Mouse (Mus musculus) urinary bladder, postnatal 10 days (tissue): ENCODE data around the gene Klk1b3.
"Not testable (repeated sequence)": the region's sequence is repeated elsewhere in the genome, so short reads cannot be mapped to it uniquely, and the experiment has no call there.

Experiments
- DNase-seq: peaks from one replicate; pipeline ENCODE4 v3.0.0; 2022; ENCODE audit warnings: low spot score

Gene Klk1b3

DNA sequence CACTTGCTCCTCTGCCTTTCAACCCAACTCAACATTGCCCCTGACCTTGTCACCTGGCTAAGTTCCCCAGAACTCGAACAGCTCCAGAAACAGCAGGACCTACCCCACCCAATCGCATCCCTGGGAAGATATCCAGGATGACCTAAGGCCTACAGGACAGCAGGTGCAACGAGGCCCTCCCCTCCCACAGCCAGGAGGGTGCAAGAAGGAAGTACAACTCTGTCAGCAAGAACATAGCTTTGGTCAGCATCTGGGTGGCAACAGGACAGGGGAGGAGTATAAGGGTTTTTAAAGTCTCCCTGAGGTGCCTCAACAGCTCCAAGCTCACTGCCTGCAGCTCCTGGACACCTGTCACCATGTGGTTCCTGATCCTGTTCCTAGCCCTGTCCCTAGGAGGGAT, at the start of gene Klk1b3:
Gene Klk1b3 (plus strand): TSS at position 301 of the 400 bp plus-strand sequence.
- DNase-seq, result no peak

DNA sequence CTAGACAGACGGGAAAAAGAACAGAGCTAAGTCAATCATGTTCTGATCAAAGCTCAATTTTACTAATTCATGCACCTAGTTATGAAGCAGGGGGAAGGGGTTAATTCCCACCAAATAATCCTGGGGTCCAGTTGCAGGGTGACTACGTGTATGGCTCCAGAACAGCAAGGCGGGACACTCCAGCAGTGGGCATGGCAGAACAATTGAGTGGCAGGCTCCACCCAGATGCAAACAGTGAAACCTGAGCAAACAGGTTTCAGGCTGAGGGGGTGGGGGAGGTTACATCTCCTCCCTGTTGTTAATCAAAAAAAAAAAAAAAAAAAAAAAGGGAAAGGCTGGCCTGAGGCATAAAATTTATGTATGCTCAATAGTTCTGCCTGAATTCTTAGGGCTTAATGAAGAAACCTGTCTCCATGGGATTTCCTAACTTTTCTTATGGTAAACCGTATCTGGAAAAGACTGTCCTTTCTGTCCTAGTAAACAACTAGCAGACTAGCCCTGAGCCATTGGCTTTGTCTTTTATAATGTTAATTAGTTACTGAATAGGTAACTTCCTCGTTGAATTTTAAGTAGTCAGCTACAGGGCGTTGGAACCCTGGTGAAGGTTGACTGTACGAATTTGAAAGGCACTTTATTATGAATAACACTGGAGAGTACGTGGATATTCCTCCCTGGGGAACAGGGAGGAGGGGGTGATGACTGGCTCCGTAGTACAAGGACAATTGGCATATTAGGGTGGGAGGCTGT, 18.5 kb upstream of the Klk1b3 start:
- DNase-seq, result no peak

DNA sequence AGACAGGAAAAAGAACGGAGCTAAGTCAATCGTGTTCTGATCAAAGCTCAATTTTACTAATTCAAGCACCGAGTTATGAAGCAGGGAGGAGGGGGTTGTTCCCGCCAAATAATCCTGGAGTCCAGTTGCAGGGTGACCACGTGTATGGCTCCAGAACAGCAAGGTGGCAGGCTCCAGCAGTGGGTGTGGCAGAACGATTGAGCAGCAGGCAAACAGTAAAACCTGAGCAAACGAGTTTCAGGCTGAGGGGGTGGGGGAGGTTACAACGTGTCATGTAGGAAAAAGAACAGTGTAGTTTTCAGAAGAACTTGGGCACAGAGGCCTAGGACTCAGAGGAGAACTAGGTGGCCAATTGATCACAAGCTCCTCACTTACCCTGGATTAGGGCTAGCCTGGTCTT, 11.5 kb upstream of the Klk1b3 start:
- not testable (repeated sequence) for DNase-seq

DNA sequence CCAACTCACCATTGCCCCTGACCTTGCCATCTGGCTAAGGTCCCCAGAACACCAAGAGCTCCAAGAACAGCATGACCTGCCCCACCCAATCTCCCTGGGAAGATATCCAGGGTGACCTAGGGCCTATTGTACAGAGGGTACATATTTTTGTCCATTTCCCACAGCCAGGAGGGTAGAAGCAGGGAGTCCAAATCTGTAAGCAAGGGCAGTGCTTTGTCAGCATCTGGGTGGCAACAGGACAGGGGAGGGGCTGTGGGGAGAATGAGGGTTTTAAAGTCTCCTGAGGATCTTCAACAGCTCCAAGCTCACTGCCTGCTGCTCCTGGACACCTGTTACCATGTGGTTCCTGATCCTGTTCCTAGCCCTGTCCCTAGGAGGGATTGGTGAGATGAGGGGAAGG, 10.1 kb upstream of the Klk1b3 start, which contains the start of gene Klk1b24:
Gene Klk1b24 (plus strand): TSS at position 301 of the 400 bp plus-strand sequence.
- not testable (repeated sequence) for DNase-seq

DNA sequence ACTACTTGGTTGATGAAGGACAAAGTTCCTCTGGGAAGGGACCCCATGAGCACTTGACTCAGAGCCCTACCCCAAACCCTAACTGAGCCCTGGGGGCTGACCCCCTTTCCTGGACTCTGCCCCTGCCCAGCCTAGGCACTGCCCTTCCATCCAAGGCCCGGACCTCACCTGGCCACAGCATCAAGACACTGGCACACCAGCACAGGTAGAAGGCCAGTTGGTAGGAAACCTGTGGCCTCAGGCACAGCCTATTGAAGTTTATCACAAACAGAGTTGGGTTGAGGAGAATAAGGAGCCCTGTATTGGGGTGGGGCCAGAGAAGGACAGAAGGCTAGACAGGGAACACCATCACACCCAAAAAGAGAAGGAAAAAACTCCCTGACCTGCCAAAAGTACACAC, 4.5 kb upstream of the Klk1b3 start:
- DNase-seq, result not testable (repeated sequence)

DNA sequence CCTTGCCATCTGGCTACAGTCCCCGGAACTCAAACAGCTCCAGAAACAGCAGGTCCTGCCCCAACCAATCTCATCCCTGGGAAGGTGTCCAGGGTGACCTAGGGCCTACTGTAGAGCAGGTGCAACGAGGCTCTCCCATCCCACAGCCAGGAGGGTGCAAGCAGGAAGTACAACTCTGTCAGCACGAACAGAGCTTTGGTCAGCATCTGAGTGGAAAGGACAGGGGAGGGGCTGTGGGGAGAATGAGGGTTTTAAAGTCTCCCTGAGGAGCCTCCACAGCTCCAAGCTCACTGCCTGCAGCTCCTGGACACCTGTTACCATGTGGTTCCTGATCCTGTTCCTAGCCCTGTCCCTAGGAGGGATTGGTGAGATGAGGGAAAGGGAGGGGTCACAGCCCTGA, 9.1 kb downstream of the Klk1b3 start, which contains the start of gene Klk1b4:
Gene Klk1b4 (plus strand): TSS at position 301 of the 400 bp plus-strand sequence.
- not testable (repeated sequence) for DNase-seq

DNA sequence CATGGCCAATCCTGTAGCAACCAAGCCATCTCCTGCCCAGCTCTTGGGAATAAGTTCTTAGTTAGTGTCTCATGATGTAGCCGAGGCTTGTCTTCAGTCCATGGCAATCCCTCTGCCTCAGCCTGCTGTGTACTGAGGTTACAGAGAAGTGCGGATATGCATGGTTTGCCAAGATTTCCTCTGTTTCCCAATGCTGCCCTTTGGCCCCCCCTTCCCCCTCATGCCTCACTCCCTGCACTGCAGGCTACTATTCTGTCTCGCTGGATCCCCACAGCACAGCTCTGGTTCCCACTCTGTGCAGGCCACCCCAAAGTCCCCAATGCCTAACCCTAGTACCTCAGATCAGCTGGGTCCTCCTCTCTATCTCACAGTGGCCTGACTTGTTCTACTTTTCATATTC, 10.3 kb downstream of the Klk1b3 start:
- no peak for DNase-seq

DNA sequence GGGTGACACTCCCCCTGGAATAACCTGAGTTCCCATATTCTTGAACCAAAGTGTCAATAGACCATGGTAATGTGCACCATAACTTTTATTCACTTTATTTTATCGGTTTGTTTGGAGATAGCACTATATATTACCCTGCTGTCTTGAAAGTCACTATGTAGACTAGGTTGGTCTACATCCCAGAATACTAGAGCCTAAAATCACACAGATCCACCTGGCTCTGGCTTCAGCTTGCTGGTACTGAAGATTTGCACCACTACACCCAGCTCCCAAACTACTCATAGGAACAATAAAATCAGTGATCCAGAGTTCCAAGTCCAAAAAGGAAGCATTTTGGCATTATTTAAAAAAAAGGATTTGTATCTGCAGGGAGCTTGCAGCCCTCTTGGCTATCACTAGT, 17.7 kb downstream of the Klk1b3 start, which contains the start of gene Klk1b5:
Gene Klk1b5 (plus strand): TSS at position 301 of the 400 bp plus-strand sequence.
- no peak for DNase-seq

DNA sequence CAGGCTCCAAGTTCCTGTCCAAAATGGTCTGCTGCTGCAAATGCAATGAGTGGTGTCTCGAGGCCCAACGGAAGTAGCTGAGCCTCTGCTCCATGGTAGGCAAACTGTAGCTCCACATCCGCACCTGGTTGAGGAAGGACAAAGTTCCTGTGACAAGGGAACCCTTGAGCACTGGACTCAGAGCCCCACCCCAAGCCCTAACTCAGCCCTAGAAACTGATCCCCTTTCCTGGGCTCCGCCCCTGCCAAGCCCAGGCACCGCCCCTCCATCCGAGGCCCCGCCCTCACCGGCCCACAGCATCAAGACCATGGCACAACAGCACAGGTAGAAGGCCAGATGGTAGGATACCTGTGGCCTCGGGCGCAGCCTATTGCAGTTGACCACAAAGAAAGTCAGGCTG, 23.6 kb downstream of the Klk1b3 start:
- DNase-seq, result not testable (repeated sequence)

DNA sequence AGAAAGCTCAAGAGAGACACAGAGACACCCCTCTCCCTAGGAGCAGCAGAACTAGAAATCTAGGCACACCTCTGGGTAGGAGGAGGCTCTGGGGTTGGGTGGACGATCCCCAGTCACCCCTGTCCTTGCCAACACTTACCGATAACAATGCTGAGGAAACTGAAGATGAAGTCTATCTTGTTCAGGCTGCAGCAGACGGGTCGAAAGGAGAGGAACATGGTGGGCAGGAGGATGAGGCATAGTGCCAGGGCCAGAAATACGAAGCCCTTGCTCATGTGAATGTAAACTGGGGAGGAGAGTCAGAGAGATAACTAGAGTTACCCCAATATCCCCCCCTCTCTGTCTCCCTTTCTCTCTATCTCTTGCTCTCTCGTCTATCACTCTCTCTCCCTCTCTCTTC, 24.3 kb downstream of the Klk1b3 start:
- DNase-seq, result not testable (repeated sequence)

DNA sequence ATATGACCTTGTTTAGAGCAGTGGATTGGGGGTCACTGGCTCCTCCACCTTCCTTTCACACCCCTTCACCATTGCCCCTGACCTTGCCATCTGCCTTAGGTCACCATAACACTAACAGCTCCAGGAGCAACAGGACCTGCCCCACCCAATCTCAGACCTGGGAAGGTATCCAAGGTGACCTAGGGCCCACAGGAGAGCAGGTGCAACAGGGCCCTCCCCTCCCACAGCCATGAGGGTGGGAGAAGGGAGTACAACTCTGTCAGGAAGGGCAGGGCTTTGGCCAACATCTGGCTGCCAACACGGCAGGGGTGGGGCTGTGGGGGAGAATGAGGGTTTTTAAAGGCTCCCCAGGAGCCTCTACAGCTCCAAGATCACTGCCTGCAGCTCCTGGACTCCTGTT, 27.1 kb downstream of the Klk1b3 start, which contains the start of gene Klk1:
Gene Klk1 (plus strand): TSS at position 285 of the 400 bp plus-strand sequence.
- DNase-seq, result no peak

DNA sequence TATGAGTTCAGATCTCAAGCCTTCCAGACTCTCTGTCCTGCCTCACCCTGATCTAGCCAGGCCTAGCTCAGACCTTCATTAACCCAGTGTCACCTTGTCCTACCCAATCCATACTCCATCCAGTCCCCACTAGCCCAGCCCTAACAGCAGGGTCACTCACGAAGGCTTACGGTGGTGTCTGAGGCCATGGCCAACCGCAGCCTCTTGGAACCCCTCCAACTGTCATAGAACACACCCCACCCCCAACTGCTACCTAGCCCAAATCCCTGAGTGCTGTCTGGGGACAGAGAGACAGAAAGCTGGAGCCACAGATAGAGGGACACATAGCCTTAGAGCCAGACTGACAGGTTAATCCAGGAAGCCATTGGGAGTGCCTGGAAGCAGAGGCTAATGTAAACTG, 37.9 kb downstream of the Klk1b3 start, which contains the start of gene Gm36864:
Gene Gm36864 (plus strand): TSS at position 269 of the 400 bp plus-strand sequence.
- no peak for DNase-seq

DNA sequence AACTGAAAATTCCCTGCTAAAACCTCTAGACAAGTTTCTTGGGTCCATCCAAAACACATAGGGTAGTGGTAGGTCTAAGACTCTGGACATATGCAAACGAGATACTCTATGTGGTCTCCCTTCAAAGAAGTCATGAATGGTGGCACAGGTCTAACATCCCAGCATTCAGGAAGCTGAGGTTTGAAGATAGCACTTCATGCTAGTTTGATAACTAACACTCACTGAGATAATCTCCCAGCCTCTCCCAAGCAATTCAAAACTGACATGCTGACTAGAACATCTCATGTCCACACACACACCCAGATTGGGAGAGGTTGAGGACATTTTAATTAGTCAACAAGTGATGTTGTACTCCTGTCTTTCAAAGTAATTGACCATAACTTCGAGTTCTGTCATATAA, 41.9 kb downstream of the Klk1b3 start:
- DNase-seq, result no peak

DNA sequence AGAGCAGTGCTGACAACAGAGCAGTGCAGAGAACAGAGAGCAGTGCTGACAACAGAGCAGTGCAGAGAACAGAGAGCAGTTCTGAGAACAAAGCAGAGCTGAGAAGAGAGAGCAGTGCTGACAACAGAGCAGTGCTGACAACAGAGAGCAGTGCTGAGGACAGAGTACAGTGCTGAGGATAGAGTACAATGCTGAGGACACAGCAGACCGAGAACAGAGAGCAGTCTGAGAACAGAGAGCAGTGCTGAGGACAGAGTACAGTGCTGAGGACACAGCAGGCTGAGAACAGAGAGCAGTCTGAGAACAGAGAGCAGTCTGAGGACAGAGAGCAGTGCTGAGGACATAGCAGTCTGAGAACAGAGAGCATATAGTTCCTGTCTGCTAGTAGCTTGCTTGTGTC, 42.7 kb downstream of the Klk1b3 start:
- no peak for DNase-seq

DNA sequence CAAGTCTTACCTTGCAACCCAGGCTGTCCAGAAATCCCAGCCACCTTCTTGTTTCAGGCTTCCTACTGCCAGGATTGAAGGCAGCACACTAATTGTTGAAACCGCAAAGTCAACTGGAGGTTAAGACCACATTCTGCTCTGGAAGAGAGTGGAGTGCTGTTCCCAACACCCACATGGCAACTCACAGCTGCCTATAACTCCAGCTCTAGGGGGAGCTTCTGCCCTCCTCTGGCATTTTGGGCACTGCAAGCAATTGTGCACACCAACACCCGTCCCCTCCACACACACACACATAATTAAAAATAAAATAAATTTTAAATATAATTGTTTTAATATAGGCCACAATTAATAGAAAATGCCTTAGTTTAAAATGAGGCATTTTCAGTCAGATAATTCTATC, 43.2 kb downstream of the Klk1b3 start:
- DNase-seq, result no peak

DNA sequence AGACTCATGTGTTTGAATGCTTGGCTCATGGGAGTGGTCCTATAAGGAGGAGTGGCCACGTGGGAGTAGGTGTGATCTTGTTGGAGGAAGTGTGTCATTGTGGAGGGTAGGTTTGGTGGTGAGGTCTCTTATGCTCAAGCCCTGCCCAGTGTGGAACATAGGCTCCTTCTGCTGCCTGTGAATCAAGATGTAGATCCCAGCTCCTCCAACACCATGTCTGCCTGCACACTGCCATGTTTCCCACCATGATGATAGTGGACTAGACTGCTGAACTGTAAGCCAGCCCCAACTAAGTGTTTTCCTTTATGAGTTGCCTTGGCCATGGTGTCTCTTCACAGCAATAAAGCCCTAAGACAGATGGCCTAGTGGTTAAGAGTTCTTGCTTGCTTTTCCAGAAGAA, 46.1 kb downstream of the Klk1b3 start:
- DNase-seq, result no peak

DNA sequence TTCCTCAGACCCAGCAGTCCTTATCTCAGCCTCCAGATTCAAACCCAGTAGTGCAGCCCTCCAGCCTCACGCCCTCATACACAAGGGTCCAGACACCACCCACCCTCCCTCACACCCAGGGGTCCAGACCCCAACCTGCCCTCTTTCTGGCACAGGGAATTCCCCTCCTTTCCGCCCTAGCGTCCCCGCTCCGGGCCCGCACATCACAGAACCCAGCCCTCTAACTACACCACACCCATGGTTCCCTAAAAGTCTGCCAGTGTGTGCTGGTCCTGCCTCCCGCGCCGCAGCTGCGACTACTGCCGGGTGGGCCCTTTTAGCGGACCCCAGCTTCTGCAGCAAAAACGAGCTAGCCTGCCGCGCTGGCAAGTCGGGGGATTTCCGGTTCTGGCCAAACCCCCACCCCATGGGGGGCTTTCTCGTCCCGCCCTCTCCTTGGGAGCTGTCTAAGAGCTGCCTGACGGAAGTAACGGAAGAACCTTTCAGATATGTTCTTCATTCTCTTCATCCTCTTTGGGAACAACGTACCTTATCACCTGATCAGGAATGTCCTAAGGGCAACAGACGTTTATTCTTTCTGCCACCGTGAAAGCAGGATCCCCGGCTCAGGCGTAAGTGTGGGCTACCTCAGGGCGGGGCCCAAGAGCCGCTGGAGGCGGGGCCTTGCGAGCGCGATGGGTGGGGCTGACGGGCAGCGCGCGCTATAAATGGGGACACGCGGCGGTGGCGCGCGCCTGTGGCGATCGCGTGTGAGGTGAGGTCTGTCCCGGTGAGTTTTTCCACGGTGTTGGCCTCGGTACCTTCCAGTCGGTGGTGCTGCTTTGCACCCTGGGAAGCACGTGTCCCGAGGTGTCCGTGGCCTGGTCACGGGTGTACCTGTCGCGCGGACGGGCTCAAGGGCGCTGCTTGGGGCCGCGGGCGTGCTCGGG, 48.3 kb downstream of the Klk1b3 start, which contains the start of the genes 1700028J19Rik and 2410002F23Rik:
Gene 1700028J19Rik (minus strand): TSS at position 641 of the 929 bp plus-strand sequence.
Gene 2410002F23Rik (plus strand): TSS at position 668 of the 929 bp plus-strand sequence.
- peak; percentile 65 for DNase-seq

DNA sequence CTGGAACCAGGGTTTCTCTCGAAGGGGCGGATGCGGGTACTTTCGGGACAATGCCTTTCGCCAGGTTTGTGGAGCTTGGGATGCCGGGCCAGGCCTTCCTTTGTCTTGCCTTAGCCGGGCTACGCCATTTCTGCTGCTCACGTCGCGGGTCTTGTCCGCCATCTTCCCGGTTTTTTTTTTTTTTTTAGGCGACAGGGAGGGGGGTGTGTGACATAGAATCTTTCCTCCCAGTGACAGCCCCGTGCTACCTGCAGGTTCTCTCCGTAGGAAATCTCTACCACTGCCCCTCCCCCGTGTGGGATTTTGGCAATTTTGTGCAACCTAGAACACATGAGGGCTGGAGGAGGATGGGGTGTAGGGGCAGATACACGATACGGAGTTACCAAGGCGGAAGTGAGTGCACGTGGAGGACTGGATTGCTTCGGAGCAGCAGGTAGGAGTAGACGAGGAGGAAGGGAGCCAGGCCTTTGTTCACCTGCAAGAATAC, 49.0 kb downstream of the Klk1b3 start:
- DNase-seq, result no peak

DNA sequence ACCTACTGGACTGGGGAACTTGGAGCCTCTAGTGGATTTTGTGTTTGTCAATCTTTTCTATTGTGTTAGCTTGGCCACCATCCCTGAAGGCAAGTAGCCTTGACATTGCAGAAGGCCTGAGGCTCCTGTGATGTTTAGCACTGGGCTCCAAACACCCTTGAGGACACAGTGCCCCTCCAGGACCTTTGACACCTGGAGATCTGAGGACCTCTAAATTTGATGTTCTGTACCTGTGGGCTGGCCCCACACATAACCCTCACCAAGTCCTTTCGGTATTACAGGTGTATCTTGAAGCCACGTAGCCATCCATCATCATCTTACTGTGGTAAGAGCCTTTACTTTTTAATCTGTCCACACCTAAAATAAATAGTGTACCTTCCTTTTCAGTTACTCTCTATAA, 50.0 kb downstream of the Klk1b3 start:
- no peak for DNase-seq

DNA sequence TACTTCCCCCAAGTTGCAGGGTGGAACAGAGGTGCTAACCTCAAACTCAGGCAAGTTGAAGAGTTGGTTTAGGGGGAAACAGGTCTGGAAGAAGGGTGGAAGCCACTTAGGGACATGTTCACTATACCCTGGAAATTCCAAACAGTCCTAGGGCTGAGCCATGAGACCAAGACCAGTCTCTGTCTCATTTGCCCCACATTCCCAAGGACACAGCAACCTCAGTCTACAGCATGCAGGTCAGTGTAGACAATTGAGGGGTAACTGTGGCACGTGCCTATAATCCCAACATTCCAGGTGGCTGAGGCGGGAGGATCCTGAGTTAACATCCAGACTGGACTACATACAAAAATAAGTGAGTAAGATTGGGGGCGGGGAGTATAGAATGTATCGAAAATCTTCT, 51.3 kb downstream of the Klk1b3 start:
- no peak for DNase-seq

DNA sequence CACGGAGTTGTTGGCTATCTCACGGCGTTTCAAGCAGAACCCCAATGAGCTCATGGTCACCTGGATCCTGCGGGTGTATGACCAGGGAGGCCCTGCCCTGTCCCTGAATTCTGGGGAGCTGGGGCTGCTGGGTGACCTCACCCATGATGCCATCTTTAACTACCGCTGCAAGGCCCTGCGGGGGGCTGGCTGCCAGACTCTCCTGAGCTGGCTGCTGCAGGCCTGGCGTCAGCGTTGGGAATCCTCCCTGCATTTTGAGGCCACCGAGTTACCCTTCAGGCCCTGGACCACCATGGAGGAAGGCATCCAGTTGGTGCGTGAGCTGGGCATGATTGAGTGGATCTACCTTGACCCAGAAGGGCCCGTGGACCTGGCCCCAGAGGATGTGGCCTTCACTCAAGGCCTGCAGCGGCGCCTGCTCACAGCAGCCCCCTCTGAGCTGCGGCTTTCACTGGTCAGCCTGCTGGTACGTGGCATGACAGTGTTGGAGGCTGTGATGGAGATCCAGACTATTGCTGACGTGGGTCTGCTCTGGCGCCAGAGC, 52.8 kb downstream of the Klk1b3 start:
- not testable (repeated sequence) for DNase-seq
